Mouse (Mus musculus): Measurements from ENCODE around the gene Dnajb9.
A peak's percentile ranks its signal among the peaks of the same experiment; 100 is the strongest.
"Not testable (repeated sequence)": the region's sequence is repeated elsewhere in the genome, so short reads cannot be mapped to it uniquely, and the experiment has no call there.

Dnajb9 gene

GRCm38 (mm10) chr12:44209824-44210752 lies at the start of gene Dnajb9:
Gene Dnajb9, minus strand, starts transcription at chr12:44210326.
- DNase-seq (ENCODE audit: low read depth, low spot score), result peak; percentile 100

GRCm38 (mm10) chr12:44248309-44248977 lies 38.3 kb upstream of the Dnajb9 start:
- DNase-seq (ENCODE audit: low read depth, low spot score), result no peak

- no peak for DNase-seq (ENCODE audit: low read depth, low spot score)
These were observed 35.6 kb upstream of the Dnajb9 start for GRCm38 (mm10) chr12:44245739-44246138.

- no peak for DNase-seq (ENCODE audit: low read depth, low spot score)
These were observed 32.3 kb upstream of the Dnajb9 start for GRCm38 (mm10) chr12:44242407-44242806.

- no peak for DNase-seq (ENCODE audit: low read depth, low spot score)
These were observed 31.0 kb upstream of the Dnajb9 start for GRCm38 (mm10) chr12:44241090-44241489.

- DNase-seq (ENCODE audit: low read depth, low spot score), result no peak
These were observed 14.5 kb upstream of the Dnajb9 start for GRCm38 (mm10) chr12:44224650-44225049.

GRCm38 (mm10) chr12:44223044-44223443 lies 12.9 kb upstream of the Dnajb9 start:
- no peak for DNase-seq (ENCODE audit: low read depth, low spot score)

- peak; percentile 10 for DNase-seq (ENCODE audit: low read depth, low spot score)
These were observed 11.7 kb upstream of the Dnajb9 start for GRCm38 (mm10) chr12:44221651-44222356.

GRCm38 (mm10) chr12:44221070-44221469 lies 10.9 kb upstream of the Dnajb9 start, which contains the start of gene Pnpla8:
Gene Pnpla8, plus strand, starts transcription at chr12:44221370.
- DNase-seq (ENCODE audit: low read depth, low spot score), result not testable (repeated sequence)

- no peak for DNase-seq (ENCODE audit: low read depth, low spot score)
These were observed 1.4 kb upstream of the Dnajb9 start for GRCm38 (mm10) chr12:44211555-44211954.

- DNase-seq (ENCODE audit: low read depth, low spot score), result peak; percentile 54
These were observed 844 bp downstream of the Dnajb9 start for GRCm38 (mm10) chr12:44209141-44209823.

- no peak for DNase-seq (ENCODE audit: low read depth, low spot score)
These were observed 12.1 kb downstream of the Dnajb9 start for GRCm38 (mm10) chr12:44197873-44198525.

- DNase-seq (ENCODE audit: low read depth, low spot score), result peak; percentile 59
These were observed 28.8 kb downstream of the Dnajb9 start for GRCm38 (mm10) chr12:44181081-44181982.

- DNase-seq (ENCODE audit: low read depth, low spot score), result peak; percentile 13
These were observed 33.1 kb downstream of the Dnajb9 start for GRCm38 (mm10) chr12:44177038-44177355.

- no peak for DNase-seq (ENCODE audit: low read depth, low spot score)
These were observed 33.6 kb downstream of the Dnajb9 start for GRCm38 (mm10) chr12:44176331-44177037.

- peak; percentile 74 for DNase-seq (ENCODE audit: low read depth, low spot score)
These were observed 43.2 kb downstream of the Dnajb9 start for GRCm38 (mm10) chr12:44166949-44167348.

GRCm38 (mm10) chr12:44159349-44159748 lies 50.8 kb downstream of the Dnajb9 start:
- DNase-seq (ENCODE audit: low read depth, low spot score), result no peak
